Mouse (Mus musculus): Measurements from ENCODE around the gene Lasp1. TPM values are rescaled to one million over a fixed set of nuclear protein-coding genes. Genes with fewer than 3 reads are reported as not detected.

Lasp1 gene
- total RNA-seq (2023): 142 TPM

GRCm38 (mm10) chr11:97798782-97799145 lies at the start of gene Lasp1:
Gene Lasp1, plus strand, starts transcription at chr11:97799000.

GRCm38 (mm10) chr11:97766154-97766881 lies 32.5 kb upstream of the Lasp1 start, which contains the start of gene Cwc25:
Gene Cwc25, minus strand, starts transcription at chr11:97766556.

GRCm38 (mm10) chr11:97775808-97776496 lies 22.8 kb upstream of the Lasp1 start, which contains the start of gene 1700001P01Rik:
Gene 1700001P01Rik, minus strand, starts transcription at chr11:97775918.

GRCm38 (mm10) chr11:97781832-97782563 lies 16.8 kb upstream of the Lasp1 start, which contains the start of gene Rpl23:
Gene Rpl23, minus strand, starts transcription at chr11:97782437.

GRCm38 (mm10) chr11:97840539-97840954 lies 41.7 kb downstream of the Lasp1 start, which contains the start of gene B230217C12Rik:
Gene B230217C12Rik, plus strand, starts transcription at chr11:97840780.

GRCm38 (mm10) chr11:97883918-97884600 lies 85.3 kb downstream of the Lasp1 start, which contains the start of gene Fbxo47:
Gene Fbxo47, minus strand, starts transcription at chr11:97884154.

Other genes starting within 250 kb of the Lasp1 start
- gene Srcin1, start 222.8 kb upstream of the Lasp1 start, total RNA-seq (2023): not detected
- 8.4 TPM for gene Epop, start 169.3 kb upstream of the Lasp1 start, total RNA-seq (2023)
- 236 TPM for gene Mllt6, start 135.6 kb upstream of the Lasp1 start, total RNA-seq (2023)
- 43.7 TPM for gene Cisd3, start 113.2 kb upstream of the Lasp1 start, total RNA-seq (2023)
- 3.0 TPM for gene Pcgf2, start 98.5 kb upstream of the Lasp1 start, total RNA-seq (2023)
- 107 TPM for gene Psmb3, start 95.6 kb upstream of the Lasp1 start, total RNA-seq (2023)
- 57.6 TPM for gene Pip4k2b, start 54.3 kb upstream of the Lasp1 start, total RNA-seq (2023)
- gene Cwc25, start 32.4 kb upstream of the Lasp1 start, total RNA-seq (2023): 48.7 TPM
- 1.7 TPM for gene 1700001P01Rik, start 23.1 kb upstream of the Lasp1 start, total RNA-seq (2023)
- 2,309 TPM for gene Rpl23, start 16.6 kb upstream of the Lasp1 start, total RNA-seq (2023)
- gene B230217C12Rik, start 41.8 kb downstream of the Lasp1 start, total RNA-seq (2023): 0.95 TPM
- gene Fbxo47, start 85.2 kb downstream of the Lasp1 start, total RNA-seq (2023): 1.4 TPM
- 1.2 TPM for gene Plxdc1, start 187.4 kb downstream of the Lasp1 start, total RNA-seq (2023)
- gene Arl5c, start 197.2 kb downstream of the Lasp1 start, total RNA-seq (2023): 55.7 TPM
- 28.2 TPM for gene Cacnb1, start 224.0 kb downstream of the Lasp1 start, total RNA-seq (2023)
- 2,682 TPM for gene Rpl19, start 227.7 kb downstream of the Lasp1 start, total RNA-seq (2023)

All from CD4-positive naive resting alpha-beta T cell, adult 57 days (primary cell).